Mouse (Mus musculus): ENCODE results near the gene Slc48a1.
A peak's percentile ranks its signal among the peaks of the same experiment; 100 is the strongest.

Gene Slc48a1

GRCm38 (mm10) chr15:97782749-97783105 lies 4.4 kb downstream of the Slc48a1 start:
- peak; percentile 66 to 68 for DNase-seq (ENCODE audit: low spot score in 2 of 2)

- DNase-seq (ENCODE audit: low spot score in 2 of 2), result peak; percentile 82 to 85
These were observed 5.8 kb downstream of the Slc48a1 start for GRCm38 (mm10) chr15:97784092-97784559.

GRCm38 (mm10) chr15:97784561-97785161 lies 6.3 kb downstream of the Slc48a1 start:
- no peak for DNase-seq (ENCODE audit: low spot score in 2 of 2)

- no peak for DNase-seq (ENCODE audit: low spot score in 2 of 2)
These were observed 7.6 kb downstream of the Slc48a1 start for GRCm38 (mm10) chr15:97785731-97786411.

GRCm38 (mm10) chr15:97786412-97787112 lies 8.2 kb downstream of the Slc48a1 start:
- DNase-seq (ENCODE audit: low spot score in 2 of 2), result no peak

GRCm38 (mm10) chr15:97787148-97787798 lies 9.0 kb downstream of the Slc48a1 start:
- no peak for DNase-seq (ENCODE audit: low spot score in 2 of 2)

GRCm38 (mm10) chr15:97787799-97788667 lies 9.7 kb downstream of the Slc48a1 start:
- DNase-seq (ENCODE audit: low spot score in 2 of 2), result no peak

GRCm38 (mm10) chr15:97788821-97789220 lies 10.5 kb downstream of the Slc48a1 start:
- no peak for DNase-seq (ENCODE audit: low spot score in 2 of 2)

- no peak for DNase-seq (ENCODE audit: low spot score in 2 of 2)
These were observed 11.6 kb downstream of the Slc48a1 start for GRCm38 (mm10) chr15:97789761-97790505.

GRCm38 (mm10) chr15:97791126-97791700 lies 12.9 kb downstream of the Slc48a1 start:
- DNase-seq (ENCODE audit: low spot score in 2 of 2), result no peak

GRCm38 (mm10) chr15:97793386-97794153 lies 15.2 kb downstream of the Slc48a1 start:
- DNase-seq (ENCODE audit: low spot score in 2 of 2), result no peak

GRCm38 (mm10) chr15:97794268-97794667 lies 15.9 kb downstream of the Slc48a1 start:
- no peak for DNase-seq (ENCODE audit: low spot score in 2 of 2)

- no peak for DNase-seq (ENCODE audit: low spot score in 2 of 2)
These were observed 17.4 kb downstream of the Slc48a1 start for GRCm38 (mm10) chr15:97795559-97796235.

GRCm38 (mm10) chr15:97796674-97797310 lies 18.5 kb downstream of the Slc48a1 start:
- DNase-seq (ENCODE audit: low spot score in 2 of 2), result no peak

- no peak for DNase-seq (ENCODE audit: low spot score in 2 of 2)
These were observed 19.8 kb downstream of the Slc48a1 start for GRCm38 (mm10) chr15:97798134-97798533.

- no peak for DNase-seq (ENCODE audit: low spot score in 2 of 2)
These were observed 21.1 kb downstream of the Slc48a1 start for GRCm38 (mm10) chr15:97799446-97799845.

- no peak for DNase-seq (ENCODE audit: low spot score in 2 of 2)
These were observed 22.5 kb downstream of the Slc48a1 start for GRCm38 (mm10) chr15:97800853-97801252.

GRCm38 (mm10) chr15:97801811-97802210 lies 23.5 kb downstream of the Slc48a1 start:
- no peak for DNase-seq (ENCODE audit: low spot score in 2 of 2)
